Mouse (Mus musculus) myocyte (in vitro differentiated cells): ENCODE measurements around the gene Tmprss3.

Experiments
- CEBPB ChIP-seq: IDR thresholded peaks from 2 replicates; pipeline ENCODE4 v1.6.1; 2011; ENCODE audit warnings: mild to moderate bottlenecking, moderate library complexity; ENCODE audit not compliant: poor library complexity, insufficient read depth, severe bottlenecking
- E2F4 ChIP-seq: IDR thresholded peaks from one replicate; pipeline ENCODE4 v1.6.1; 2011; ENCODE audit warnings: mild to moderate bottlenecking, control low read depth, moderate library complexity; ENCODE audit not compliant: insufficient read depth
- MAX ChIP-seq: IDR thresholded peaks from one replicate; pipeline ENCODE4 v1.6.1; 2011; ENCODE audit warnings: low read depth, mild to moderate bottlenecking, control low read depth
- MYOD1 ChIP-seq, 3 experiments: IDR thresholded peaks; one replicate each; pipeline ENCODE4 v1.6.1; 2011; ENCODE audit warnings: control low read depth in 2 of 3, low read depth in 2 of 3, mild to moderate bottlenecking in 2 of 3, moderate library complexity in 1 of 3; ENCODE audit not compliant: insufficient read length in 2 of 3, control insufficient read depth in 1 of 3
- MYOG ChIP-seq, 3 experiments: IDR thresholded peaks; one replicate each; pipeline ENCODE4 v1.6.1; 2011; ENCODE audit warnings: control low read depth in 2 of 3, low read depth in 2 of 3, mild to moderate bottlenecking in 2 of 3; ENCODE audit not compliant: insufficient read length in 2 of 3, control insufficient read depth in 1 of 3, insufficient read depth in 1 of 3
- POLR2A ChIP-seq: IDR thresholded peaks from one replicate; pipeline ENCODE4 v1.6.1; 2011; ENCODE audit warnings: low read depth, mild to moderate bottlenecking, control low read depth, moderate library complexity; ENCODE audit not compliant: insufficient read length
- POLR2AphosphoS2 ChIP-seq: IDR thresholded peaks from one replicate; pipeline ENCODE4 v1.6.1; 2011; ENCODE audit warnings: low read depth, control low read depth; ENCODE audit not compliant: insufficient read length
- REST ChIP-seq: IDR thresholded peaks from one replicate; pipeline ENCODE4 v1.6.1; 2011; ENCODE audit warnings: mild to moderate bottlenecking, control low read depth, moderate library complexity; ENCODE audit not compliant: insufficient read depth, insufficient read length
- SRF ChIP-seq: IDR thresholded peaks from one replicate; pipeline ENCODE4 v1.6.1; 2011; ENCODE audit warnings: low read depth; ENCODE audit not compliant: control insufficient read depth, insufficient read length
- TCF12 ChIP-seq: IDR thresholded peaks from one replicate; pipeline ENCODE4 v1.6.1; 2011; ENCODE audit warnings: mild to moderate bottlenecking, control low read depth; ENCODE audit not compliant: poor library complexity, insufficient read depth, severe bottlenecking
- TCF3 ChIP-seq: IDR thresholded peaks from one replicate; pipeline ENCODE4 v1.6.1; 2011; ENCODE audit warnings: low read depth, control low read depth; ENCODE audit not compliant: insufficient read length
- USF1 ChIP-seq: IDR thresholded peaks from one replicate; pipeline ENCODE4 v1.6.1; 2011; ENCODE audit warnings: low read depth, mild to moderate bottlenecking, control low read depth, moderate library complexity

DNA sequence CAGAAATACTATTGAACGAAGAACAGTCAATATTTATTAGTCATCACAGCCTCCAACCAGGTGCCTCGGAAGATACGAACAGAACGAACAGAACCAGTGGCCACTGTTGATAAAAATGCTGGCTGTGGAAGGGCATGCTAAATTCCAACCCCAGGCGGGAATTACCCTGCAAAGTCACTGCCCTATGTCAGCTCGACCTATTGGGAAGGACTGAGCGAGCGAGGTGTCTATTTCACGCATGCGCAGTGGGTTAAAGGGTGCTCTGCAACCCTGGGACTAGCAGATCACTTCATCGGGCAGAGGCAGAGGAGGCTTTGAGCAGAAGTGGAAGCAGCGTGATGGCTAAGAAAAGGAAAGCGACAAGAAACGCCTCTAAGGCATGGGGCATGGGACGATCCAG lies 65.0 kb downstream of the Tmprss3 start:
- TF ChIP-seq POLR2A (no peak), USF1 (no peak), POLR2AphosphoS2 (no peak), E2F4 (no peak), MYOG (IDR thresholded peaks at IDR 0.05; ENCODE audit: control insufficient read depth in 1 of 3, insufficient read depth in 1 of 3, insufficient read length in 2 of 3, low read depth in 2 of 3) (no peak), CEBPB (no peak), MAX (no peak), SRF (no peak), TCF12 (no peak), MYOD1 (IDR thresholded peaks at IDR 0.05; ENCODE audit: control insufficient read depth in 1 of 3, insufficient read length in 2 of 3, low read depth in 2 of 3) (no peak), REST (no peak), TCF3 (no peak)
